Mouse (Mus musculus) lung, adult 2 months (tissue): ENCODE data around the gene Cdkal1. TPM values are rescaled to one million over a fixed set of nuclear protein-coding genes. Genes with fewer than 3 reads are reported as not detected.

Experiments used
- DNase-seq: peaks from one replicate; pipeline ENCODE4 v3.0.0; 2022
- H3K4me1 ChIP-seq: fragments of 200-500 bp; 2 replicates; pipeline ENCODE4 v1.6.1; 2011; ENCODE audit warnings: low read length; ENCODE audit not compliant: control insufficient read depth, insufficient read depth
- H3K4me3 ChIP-seq: fragments of 200-500 bp; replicated peaks from 2 replicates; pipeline ENCODE3; 2011; ENCODE audit warnings: low read depth, mild to moderate bottlenecking, control low read depth, low read length; ENCODE audit errors: extremely low read depth
- CTCF ChIP-seq: fragments of 200-500 bp; IDR thresholded peaks from 2 replicates; pipeline ENCODE4 v1.5.1; 2011; ENCODE audit warnings: mild to moderate bottlenecking, low read length, control low read depth; ENCODE audit not compliant: insufficient read depth
- POLR2A ChIP-seq: fragments of 200-500 bp; IDR thresholded peaks from 2 replicates; pipeline ENCODE4 v1.6.1; 2011; ENCODE audit warnings: low read depth, mild to moderate bottlenecking, control low read depth, low read length, borderline replicate concordance; ENCODE audit errors: extremely low read depth
- WGBS: fragments of 180-500 bp; shearing (Covaris S2); methylation state at CpG from one replicate; pipeline ENCODE4 v1.1.7; 2018; 5-methylcytosine and 5-hydroxymethylcytosine counted together
- polyA plus RNA-seq: library from polyadenylated mRNA; depleted of rRNA; stranded (reverse); fragments of >200 nt; gene quantifications from 2 replicates; pipeline ENCODE4 v1.2.3, GENCODE M21; 2012

The Cdkal1 gene
- polyA plus RNA-seq, 1 experiment = 2.6 TPM

DNA sequence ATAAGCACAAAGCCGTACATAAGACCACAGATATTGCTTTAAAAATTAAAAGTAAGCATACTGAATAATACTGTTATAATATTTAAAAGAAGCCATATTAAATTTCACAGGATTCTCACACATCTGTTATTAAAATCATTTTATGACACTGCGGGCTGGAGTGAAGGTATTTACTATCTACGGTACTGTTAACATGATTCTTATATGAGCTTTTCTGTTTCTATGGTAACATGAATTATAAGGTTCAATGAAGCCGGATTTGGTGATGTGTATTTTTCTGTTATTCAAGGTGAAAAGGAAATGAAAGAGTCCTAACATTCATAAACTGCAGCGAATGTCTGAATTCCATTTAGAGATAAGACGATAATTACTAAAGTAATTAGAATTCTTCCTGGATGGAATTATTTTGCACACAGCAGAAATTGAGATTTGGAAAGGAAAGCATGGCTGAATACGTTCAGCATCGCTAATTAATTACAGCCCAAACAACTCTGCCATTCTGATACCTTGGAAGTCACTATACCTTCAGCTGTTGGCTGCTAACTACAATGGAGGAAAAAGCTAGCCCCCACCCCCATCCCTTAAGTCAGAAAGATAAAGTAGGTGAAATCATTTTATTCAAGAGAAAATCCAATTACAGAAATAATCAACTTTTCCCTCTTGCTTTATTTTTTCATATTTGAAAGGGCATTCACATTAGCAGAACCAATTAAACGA lies 373.2 kb downstream of the Cdkal1 start:
- no peak for DNase-seq
- WGBS = 90% methylated on average over 9 of the region's 9 CpGs
- Histone ChIP-seq H3K4me3 (no peak overlapping the region), H3K4me1 (no peaks in the 10 kb centered on the region)
- TF ChIP-seq POLR2A (no peak), CTCF (no peak)

DNA sequence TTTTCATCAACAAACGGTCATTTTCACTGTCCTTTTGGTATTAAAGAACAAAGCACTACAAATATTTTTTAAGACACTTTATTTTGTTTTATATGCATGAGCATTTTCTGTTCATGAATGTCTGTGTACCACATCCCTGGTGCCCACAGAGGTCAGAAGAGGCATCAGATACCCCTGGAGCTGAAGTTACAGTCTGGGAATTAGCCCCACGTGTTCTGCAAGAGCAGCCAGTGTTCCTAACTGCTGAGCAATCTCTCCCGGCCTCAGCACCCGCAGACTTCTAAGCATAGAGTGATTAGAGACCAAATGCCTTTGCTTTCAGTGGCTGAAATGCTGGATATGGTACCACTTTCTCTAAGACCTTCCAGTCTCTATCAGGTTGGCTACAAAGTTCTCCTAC lies 379.1 kb downstream of the Cdkal1 start:
- no peaks in the 10 kb centered on the region for H3K4me1 ChIP-seq
- 73% methylated on average over 4 of the region's 4 CpGs for WGBS
- H3K4me3 ChIP-seq = no peak overlapping the region
- no peak for DNase-seq
- no peak for TF ChIP-seq CTCF
- no peak for TF ChIP-seq POLR2A

- Histone ChIP-seq H3K4me3 (no peak overlapping the region), H3K4me1 (no peaks in the 10 kb centered on the region)
- no peak for TF ChIP-seq CTCF
- no peak for TF ChIP-seq POLR2A
- 86% methylated on average over 9 of the region's 9 CpGs for WGBS
- no peak for DNase-seq
Observed at GRCm38 (mm10) chr13:29474301-29474700, 381.2 kb downstream of the Cdkal1 start.

DNA sequence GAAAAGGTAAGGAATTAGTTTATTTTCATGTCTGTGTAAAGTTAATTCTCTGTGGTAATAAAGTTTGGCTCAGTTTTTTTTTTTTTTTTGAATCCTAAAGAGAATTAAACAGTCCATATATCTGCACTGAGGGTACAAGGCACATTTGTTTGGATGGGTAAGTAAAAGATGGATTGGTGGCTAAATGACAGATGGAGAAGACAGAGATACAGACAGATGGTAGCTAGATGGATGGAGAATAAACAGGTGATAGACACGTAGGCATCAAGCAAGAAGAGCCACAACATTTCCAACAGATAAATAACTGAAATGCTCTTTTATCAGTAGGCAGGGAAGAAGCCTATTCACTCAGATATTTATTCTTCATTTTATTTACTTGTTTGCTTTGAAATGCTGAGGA lies 381.7 kb downstream of the Cdkal1 start:
- H3K4me1 ChIP-seq = no peaks in the 10 kb centered on the region
- WGBS = 92% methylated on average over 1 of the region's 1 CpGs
- no peak for TF ChIP-seq POLR2A
- TF ChIP-seq CTCF = no peak
- no peak overlapping the region for H3K4me3 ChIP-seq
- DNase-seq = no peak

DNA sequence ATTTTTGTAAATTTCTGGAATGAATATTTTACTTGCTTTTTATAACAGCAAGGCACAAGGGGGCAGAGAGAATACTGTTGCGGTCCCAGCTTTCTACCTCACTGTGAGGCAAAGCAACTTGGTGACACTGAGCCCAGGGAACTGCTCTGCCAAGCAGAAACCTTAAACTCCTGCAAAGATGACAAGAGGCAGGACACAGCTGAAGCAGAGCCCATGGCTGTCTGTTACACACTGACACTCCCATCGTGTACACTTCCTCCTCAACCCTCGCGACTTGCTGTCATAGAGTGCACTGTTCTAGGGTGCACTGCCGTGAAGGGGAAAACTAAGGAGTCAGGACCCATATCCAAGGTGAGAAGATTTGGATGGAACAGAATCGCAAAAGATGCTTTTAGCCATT lies 393.2 kb downstream of the Cdkal1 start:
- DNase-seq = no peak
- TF ChIP-seq CTCF = no peak
- no peak for TF ChIP-seq POLR2A
- H3K4me3 ChIP-seq = no peak overlapping the region
- 79% methylated on average over 6 of the region's 6 CpGs for WGBS
- H3K4me1 ChIP-seq = no peaks in the 10 kb centered on the region

- Histone ChIP-seq H3K4me1 (no peaks in the 10 kb centered on the region), H3K4me3 (no peak overlapping the region)
- DNase-seq = no peak
- WGBS = 68% methylated on average over 5 of the region's 5 CpGs
- TF ChIP-seq CTCF = no peak
- no peak for TF ChIP-seq POLR2A
Observed at GRCm38 (mm10) chr13:29460741-29461140, 394.7 kb downstream of the Cdkal1 start.

GRCm38 (mm10) chr13:29458385-29458784 lies 397.1 kb downstream of the Cdkal1 start:
- no peak overlapping the region for H3K4me3 ChIP-seq
- TF ChIP-seq POLR2A (no peak), CTCF (no peak)
- DNase-seq = no peak
- no peaks in the 10 kb centered on the region for H3K4me1 ChIP-seq
- WGBS = 22% methylated on average over 1 of the region's 1 CpGs

GRCm38 (mm10) chr13:29437067-29437466 lies 418.4 kb downstream of the Cdkal1 start:
- no peak for DNase-seq
- TF ChIP-seq CTCF (no peak), POLR2A (no peak)
- Histone ChIP-seq H3K4me3 (no peak overlapping the region), H3K4me1 (no peaks in the 10 kb centered on the region)
- 86% methylated on average over 2 of the region's 2 CpGs for WGBS

GRCm38 (mm10) chr13:29434726-29435125 lies 420.7 kb downstream of the Cdkal1 start:
- no peaks in the 10 kb centered on the region for H3K4me1 ChIP-seq
- no peak for DNase-seq
- WGBS = 78% methylated on average over 4 of the region's 4 CpGs
- no peak overlapping the region for H3K4me3 ChIP-seq
- TF ChIP-seq POLR2A = no peak
- TF ChIP-seq CTCF = no peak

GRCm38 (mm10) chr13:29430919-29431318 lies 424.6 kb downstream of the Cdkal1 start:
- TF ChIP-seq POLR2A (no peak), CTCF (no peak)
- Histone ChIP-seq H3K4me1 (no peaks in the 10 kb centered on the region), H3K4me3 (no peak overlapping the region)
- 45% methylated on average over 4 of the region's 4 CpGs for WGBS
- no peak for DNase-seq

DNA sequence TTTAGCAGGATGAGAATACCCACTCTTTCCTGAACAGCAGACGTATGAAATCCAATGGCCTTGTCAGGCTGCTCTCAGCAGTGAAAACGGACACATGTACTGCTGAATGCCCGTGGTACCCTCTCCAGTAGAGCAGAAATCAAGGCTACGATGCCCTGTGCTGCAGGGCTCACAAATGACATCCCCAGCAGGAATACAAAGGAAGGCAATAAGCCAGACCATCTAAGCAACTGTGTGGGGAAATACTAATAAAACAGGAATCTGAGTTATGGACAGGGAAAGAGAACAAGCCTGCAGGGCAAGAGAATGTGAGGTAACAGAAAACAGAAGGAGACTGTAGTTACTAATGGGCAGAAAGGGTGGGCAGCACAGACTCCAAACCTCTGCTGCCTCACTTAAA lies 425.6 kb downstream of the Cdkal1 start:
- no peak for DNase-seq
- H3K4me1 ChIP-seq = no peaks in the 10 kb centered on the region
- H3K4me3 ChIP-seq = no peak overlapping the region
- WGBS = 90% methylated on average over 4 of the region's 4 CpGs
- TF ChIP-seq POLR2A (no peak), CTCF (no peak)
